Mouse (Mus musculus) MEL (cell line): Measurements from ENCODE around the gene Sept9. TPM values are rescaled to one million over a fixed set of nuclear protein-coding genes. Genes with fewer than 3 reads are reported as not detected.

ENCODE experiments used
- DNase-seq: peaks from one replicate; pipeline ENCODE4 v3.0.0; 2011; ENCODE audit warnings: low read depth, low spot score
- H3K27ac ChIP-seq: 2 replicates; pipeline ENCODE4 v1.5.1; 2012; ENCODE audit warnings: low read depth, mild to moderate bottlenecking, control low read depth, low read length, moderate library complexity; ENCODE audit not compliant: control insufficient read depth
- H3K27me3 ChIP-seq, 2 experiments: fragments of 150-350 bp in 1 of 2; sonication (generic) in 1 of 2; 2 replicates each; pipeline ENCODE4 v1.6.1; 2012; ENCODE audit warnings: low read length in 2 of 2, mild to moderate bottlenecking in 2 of 2, improper control_type of control experiment in 1 of 2, moderate library complexity in 1 of 2; ENCODE audit not compliant: insufficient read depth in 2 of 2, control insufficient read depth in 1 of 2
- H3K36me3 ChIP-seq, 2 experiments: 2 replicates each; pipeline ENCODE4 v1.6.1; 2012 to 2014; ENCODE audit warnings: low read length in 2 of 2, improper control_type of control experiment in 1 of 2, inconsistent platforms in 1 of 2, mild to moderate bottlenecking in 1 of 2; ENCODE audit not compliant: insufficient read depth in 2 of 2, control insufficient read depth in 1 of 2
- H3K4me1 ChIP-seq, 2 experiments: fragments of 150-350 bp in 1 of 2; sonication (generic) in 1 of 2; 2 replicates each; pipeline ENCODE4 v1.6.1; 2012; ENCODE audit warnings: low read length in 2 of 2, improper control_type of control experiment in 1 of 2, mild to moderate bottlenecking in 1 of 2; ENCODE audit not compliant: insufficient read depth in 2 of 2, control insufficient read depth in 1 of 2
- H3K4me3 ChIP-seq, 2 experiments: fragments of 150-350 bp in 1 of 2; sonication (generic) in 1 of 2; 2 replicates each; pipeline ENCODE4 v1.5.1; 2012; ENCODE audit warnings: low read depth in 2 of 2, low read length in 2 of 2, mild to moderate bottlenecking in 2 of 2, moderate library complexity in 2 of 2, control low read depth in 1 of 2, improper control_type of control experiment in 1 of 2; ENCODE audit not compliant: control insufficient read depth in 1 of 2, insufficient read depth in 1 of 2
- H3K79me2 ChIP-seq: 2 replicates; pipeline ENCODE4 v1.6.1; 2012; ENCODE audit warnings: mild to moderate bottlenecking, low read length, moderate library complexity; ENCODE audit not compliant: control insufficient read depth, poor library complexity, insufficient read depth
- H3K9ac ChIP-seq: 2 replicates; pipeline ENCODE4 v1.6.1; 2012; ENCODE audit warnings: low read depth, mild to moderate bottlenecking, control low read depth, low read length, moderate library complexity; ENCODE audit not compliant: control insufficient read depth, poor library complexity, severe bottlenecking
- H3K9me3 ChIP-seq: fragments of 150-350 bp; sonication (generic); replicated peaks from 2 replicates; pipeline ENCODE4 v1.6.1; 2012; ENCODE audit warnings: mild to moderate bottlenecking, low read length, improper control_type of control experiment, moderate library complexity; ENCODE audit not compliant: insufficient read depth
- CHD1 ChIP-seq: IDR thresholded peaks from 2 replicates; pipeline ENCODE4 v1.6.1; 2012; ENCODE audit warnings: low read depth, mild to moderate bottlenecking, inconsistent platforms, low read length, improper control_type of control experiment
- E2F4 ChIP-seq: IDR thresholded peaks from 2 replicates; pipeline ENCODE4 v1.6.1; 2011; ENCODE audit warnings: low read depth, low read length, improper control_type of control experiment, borderline replicate concordance
- ETS1 ChIP-seq: IDR thresholded peaks from 2 replicates; pipeline ENCODE4 v1.6.1; 2012; ENCODE audit warnings: low read depth, mild to moderate bottlenecking, inconsistent platforms, low read length, improper control_type of control experiment, moderate library complexity
- GABPA ChIP-seq: IDR thresholded peaks from 2 replicates; pipeline ENCODE4 v1.6.1; 2012; ENCODE audit warnings: low read depth, mild to moderate bottlenecking, inconsistent platforms, low read length, improper control_type of control experiment, moderate library complexity
- HCFC1 ChIP-seq: IDR thresholded peaks from 2 replicates; pipeline ENCODE4 v1.6.1; 2012; ENCODE audit warnings: low read depth, mild to moderate bottlenecking, inconsistent platforms, low read length, improper control_type of control experiment, moderate library complexity
- MAZ ChIP-seq: IDR thresholded peaks from 2 replicates; pipeline ENCODE4 v1.6.1; 2012; ENCODE audit warnings: low read depth, mild to moderate bottlenecking, inconsistent platforms, low read length, improper control_type of control experiment
- MYC ChIP-seq: IDR thresholded peaks from 2 replicates; pipeline ENCODE4 v1.6.1; 2011; ENCODE audit warnings: low read depth, mild to moderate bottlenecking, low read length, improper control_type of control experiment, moderate library complexity
- NELFE ChIP-seq: IDR thresholded peaks from 2 replicates; pipeline ENCODE4 v1.6.1; 2011; ENCODE audit warnings: low read depth, low read length, improper control_type of control experiment
- NRF1 ChIP-seq: IDR thresholded peaks from 2 replicates; pipeline ENCODE4 v1.6.1; 2014; ENCODE audit warnings: low read depth, mild to moderate bottlenecking, inconsistent platforms, low read length, improper control_type of control experiment, moderate library complexity; ENCODE audit not compliant: poor library complexity, insufficient read depth, severe bottlenecking
- POLR2A ChIP-seq, 2 experiments: IDR thresholded peaks; 2 replicates each; pipeline ENCODE4 v1.6.1; 2011 to 2012; ENCODE audit warnings: low read length in 2 of 2, mild to moderate bottlenecking in 2 of 2, control low read depth in 1 of 2, improper control_type of control experiment in 1 of 2, low read depth in 1 of 2, moderate library complexity in 1 of 2; ENCODE audit not compliant: control insufficient read depth in 1 of 2, insufficient read depth in 1 of 2, poor library complexity in 1 of 2
- POLR2AphosphoS2 ChIP-seq: IDR thresholded peaks from 2 replicates; pipeline ENCODE4 v1.6.1; 2011; ENCODE audit warnings: low read length, improper control_type of control experiment
- RCOR1 ChIP-seq: IDR thresholded peaks from 2 replicates; pipeline ENCODE4 v1.6.1; 2012; ENCODE audit warnings: low read depth, mild to moderate bottlenecking, inconsistent platforms, low read length, improper control_type of control experiment
- SIN3A ChIP-seq: IDR thresholded peaks from 2 replicates; pipeline ENCODE4 v1.6.1; 2012; ENCODE audit warnings: low read length, improper control_type of control experiment, inconsistent platforms
- USF2 ChIP-seq, 2 experiments: IDR thresholded peaks; 2 replicates each; pipeline ENCODE4 v1.6.1; 2011 to 2012; ENCODE audit warnings: improper control_type of control experiment in 2 of 2, low read length in 2 of 2, borderline replicate concordance in 1 of 2, inconsistent platforms in 1 of 2, low read depth in 1 of 2, mild to moderate bottlenecking in 1 of 2; ENCODE audit not compliant: insufficient read depth in 1 of 2
- ZC3H11A ChIP-seq: IDR thresholded peaks from 2 replicates; pipeline ENCODE4 v1.6.1; 2012; ENCODE audit warnings: low read depth, mild to moderate bottlenecking, inconsistent platforms, low read length, improper control_type of control experiment
- polyA plus RNA-seq, 2 experiments: library from polyadenylated mRNA; stranded (reverse) in 1 of 2; unstranded in 1 of 2; fragments of >175 nt in 1 of 2; fragments of >200 nt in 1 of 2; gene quantifications; 2 replicates each; pipeline versions ENCODE4 v1.2.1 to v1.2.4; 2012; ENCODE audit warnings: low replicate concordance in 2 of 2, low read depth in 1 of 2; ENCODE audit not compliant: insufficient read length in 2 of 2, insufficient read depth in 1 of 2, missing spikeins in 1 of 2
- total RNA-seq: library from RNA; depleted of rRNA; stranded (reverse); fragments of 300-350 nt; gene quantifications from 2 replicates; pipeline ENCODE4 v1.2.3, GENCODE M21; 2012; rRNA removed

Gene Sept9
- total and polyA plus RNA-seq, 3 experiments, result 49.7 to 196 (median 163) TPM

GRCm38 (mm10) chr11:117411663-117412062 is 212.2 kb downstream of the Sept9 start:
- Histone ChIP-seq H3K36me3 (peaks cover 0 to 21% of the 10 kb centered on the region in 2 experiments; a peak in 2 of 4 replicates), H3K27me3 (0 out of 4 replicates have a peak, but pooled peaks cover 0 to 1% of the 10 kb centered on the region in 2 experiments), H3K9me3 (no peaks in the 10 kb centered on the region), H3K27ac (no peak overlapping the region), H3K9ac (no peak overlapping the region), H3K4me3 (no peak overlapping the region), H3K79me2 (no peaks in the 10 kb centered on the region), H3K4me1 (peaks cover 5 to 21% of the 10 kb centered on the region in 2 experiments; a peak in 3 of 4 replicates)
- TF ChIP-seq GABPA (no peak), E2F4 (no peak), ETS1 (no peak), NELFE (no peak), NRF1 (no peak), MAZ (no peak), USF2 (IDR thresholded peaks at IDR 0.05; ENCODE audit: borderline replicate concordance in 1 of 2, insufficient read depth in 1 of 2, low read depth in 1 of 2, low read length in 2 of 2) (no peak), RCOR1 (no peak), HCFC1 (no peak), SIN3A (no peak), POLR2AphosphoS2 (no peak), ZC3H11A (no peak), CHD1 (no peak), POLR2A (IDR thresholded peaks at IDR 0.05; ENCODE audit: control insufficient read depth in 1 of 2, insufficient read depth in 1 of 2, low read depth in 1 of 2, low read length in 2 of 2, poor library complexity in 1 of 2) (no peak), MYC (no peak)
- peak; percentile 57 for DNase-seq

Other genes with a start within 250 kb of the Sept9 start
- gene Sec14l1, start 84.5 kb upstream of the Sept9 start, total RNA-seq, result 42.0 and 44.6 TPM in 2 replicates
- gene Sec14l1, start 84.5 kb upstream of the Sept9 start, polyA plus RNA-seq, result 10 to 100 TPM in 1 of 2 experiments, not detected in 1; 55.9 TPM